Mouse (Mus musculus) cerebellum, adult 2 months (tissue): ENCODE results near the gene Gm12166.

ENCODE experiments used
- CTCF ChIP-seq: fragments of 200-500 bp; IDR thresholded peaks from 2 replicates; pipeline ENCODE4 v1.5.1; 2011; ENCODE audit warnings: low read depth, mild to moderate bottlenecking, control low read depth, low read length, moderate library complexity, borderline replicate concordance; ENCODE audit not compliant: insufficient read depth
- POLR2A ChIP-seq: fragments of 200-500 bp; IDR thresholded peaks from 2 replicates; pipeline ENCODE4 v1.6.1; 2011; ENCODE audit warnings: low read length, control low read depth, borderline replicate concordance; ENCODE audit not compliant: insufficient read depth

- no peak for TF ChIP-seq POLR2A
- TF ChIP-seq CTCF = no peak
Observed at GRCm38 (mm10) chr11:46083405-46083804, 31.3 kb upstream of the Gm12166 start.
